Mouse (Mus musculus) splenic B cell, adult 2 months (primary cell): ENCODE data around the gene 1190005I06Rik.

Experiments
- DNase-seq: peaks from one replicate; pipeline ENCODE4 v3.0.0-alpha.2; 2011; ENCODE audit warnings: low read depth, low spot score
- H3K27me3 ChIP-seq: 2 replicates; pipeline ENCODE4 v1.6.1; 2012; ENCODE audit warnings: mild to moderate bottlenecking, low read length, moderate library complexity, mixed read lengths; ENCODE audit not compliant: control insufficient read depth, poor library complexity, insufficient read depth, severe bottlenecking
- H3K36me3 ChIP-seq: 2 replicates; pipeline ENCODE4 v1.6.1; 2012; ENCODE audit warnings: mild to moderate bottlenecking, low read length, moderate library complexity, mixed read lengths; ENCODE audit not compliant: control insufficient read depth, poor library complexity, insufficient read depth, severe bottlenecking

Gene 1190005I06Rik

GRCm38 (mm10) chr8:120567731-120568130 lies 79.7 kb downstream of the 1190005I06Rik start:
- no peaks in the 10 kb centered on the region for H3K27me3 ChIP-seq
- no peak for DNase-seq

GRCm38 (mm10) chr8:120566681-120567080 lies 80.8 kb downstream of the 1190005I06Rik start:
- no peak for DNase-seq
- peaks cover 20% of the 10 kb centered on the region for H3K36me3 ChIP-seq
- no peaks in the 10 kb centered on the region for H3K27me3 ChIP-seq

More at GRCm38 (mm10) chr8:120567731-120568130, 79.7 kb downstream of the 1190005I06Rik start:
- H3K36me3 ChIP-seq, result peaks cover 20% of the 10 kb centered on the region

GRCm38 (mm10) chr8:120565151-120565711 lies 82.2 kb downstream of the 1190005I06Rik start:
- Histone ChIP-seq H3K27me3 (no peaks in the 10 kb centered on the region), H3K36me3 (peaks cover 19% of the 10 kb centered on the region)
- no peak for DNase-seq

- no peaks in the 10 kb centered on the region for H3K27me3 ChIP-seq
- DNase-seq, result peak; percentile 62
- peaks cover 19% of the 10 kb centered on the region for H3K36me3 ChIP-seq
Measured at GRCm38 (mm10) chr8:120563851-120564837, 83.3 kb downstream of the 1190005I06Rik start.

- DNase-seq, result no peak
- Histone ChIP-seq H3K36me3 (peaks cover 19% of the 10 kb centered on the region), H3K27me3 (no peaks in the 10 kb centered on the region)
Measured at GRCm38 (mm10) chr8:120563348-120563724, 84.1 kb downstream of the 1190005I06Rik start.

- Histone ChIP-seq H3K36me3 (peaks cover 16% of the 10 kb centered on the region), H3K27me3 (no peaks in the 10 kb centered on the region)
- no peak for DNase-seq
Measured at GRCm38 (mm10) chr8:120562680-120563347, 84.6 kb downstream of the 1190005I06Rik start.

GRCm38 (mm10) chr8:120561539-120562435 lies 85.6 kb downstream of the 1190005I06Rik start:
- peak; percentile 39 for DNase-seq
- Histone ChIP-seq H3K27me3 (no peaks in the 10 kb centered on the region), H3K36me3 (peaks cover 6% of the 10 kb centered on the region; the same call in 1 of the 2 replicates)

- Histone ChIP-seq H3K36me3 (peaks cover 4% of the 10 kb centered on the region), H3K27me3 (no peaks in the 10 kb centered on the region)
- DNase-seq, result no peak
Measured at GRCm38 (mm10) chr8:120560535-120560934, 86.9 kb downstream of the 1190005I06Rik start.

- Histone ChIP-seq H3K36me3 (peaks cover 4% of the 10 kb centered on the region), H3K27me3 (no peaks in the 10 kb centered on the region)
- no peak for DNase-seq
Measured at GRCm38 (mm10) chr8:120559654-120560053, 87.8 kb downstream of the 1190005I06Rik start.
